Mouse (Mus musculus): Measurements from ENCODE around the gene Tmem95. TPM values are rescaled to one million over a fixed set of nuclear protein-coding genes. Genes with fewer than 3 reads are reported as not detected.
"Not testable (repeated sequence)": the region's sequence is repeated elsewhere in the genome, so short reads cannot be mapped to it uniquely, and the experiment has no call there.

The Tmem95 gene
- not detected in 2 replicates for polyA plus RNA-seq (2012; rRNA removed)

- DNase-seq (ENCODE audit: extremely low spot score in 1 of 2, low spot score in 1 of 2) = no peak
Observed at GRCm38 (mm10) chr11:69877878-69878277, at the start of gene Tmem95. TSS of gene Tmem95 (minus strand) at chr11:69878018.

GRCm38 (mm10) chr11:69927501-69927900, 49.7 kb upstream of the Tmem95 start:
- no peak for DNase-seq (ENCODE audit: extremely low spot score in 1 of 2, low spot score in 1 of 2)

GRCm38 (mm10) chr11:69922796-69923195, 45.0 kb upstream of the Tmem95 start:
- DNase-seq (ENCODE audit: extremely low spot score in 1 of 2, low spot score in 1 of 2) = no peak

- no peak for DNase-seq (ENCODE audit: extremely low spot score in 1 of 2, low spot score in 1 of 2)
Observed at GRCm38 (mm10) chr11:69922012-69922756, 44.4 kb upstream of the Tmem95 start.

GRCm38 (mm10) chr11:69921114-69922011, 43.5 kb upstream of the Tmem95 start, which contains the start of gene Eif5a:
TSS of gene Eif5a (minus strand) at chr11:69921958.
- peak; percentile 100 for DNase-seq (ENCODE audit: extremely low spot score in 1 of 2, low spot score in 1 of 2)

GRCm38 (mm10) chr11:69920266-69921031, 42.6 kb upstream of the Tmem95 start:
- no peak for DNase-seq (ENCODE audit: extremely low spot score in 1 of 2, low spot score in 1 of 2)

GRCm38 (mm10) chr11:69919661-69920265, 41.9 kb upstream of the Tmem95 start:
- DNase-seq (ENCODE audit: extremely low spot score in 1 of 2, low spot score in 1 of 2) = peak in 1 of 2 experiments; percentile 53

GRCm38 (mm10) chr11:69919053-69919452, 41.2 kb upstream of the Tmem95 start:
- no peak for DNase-seq (ENCODE audit: extremely low spot score in 1 of 2, low spot score in 1 of 2)

- no peak for DNase-seq (ENCODE audit: extremely low spot score in 1 of 2, low spot score in 1 of 2)
Observed at GRCm38 (mm10) chr11:69918118-69918517, 40.3 kb upstream of the Tmem95 start.

GRCm38 (mm10) chr11:69917379-69917948, 39.6 kb upstream of the Tmem95 start:
- no peak for DNase-seq (ENCODE audit: extremely low spot score in 1 of 2, low spot score in 1 of 2)

GRCm38 (mm10) chr11:69916652-69917378, 39.0 kb upstream of the Tmem95 start:
- not testable (repeated sequence) for DNase-seq (ENCODE audit: extremely low spot score in 1 of 2, low spot score in 1 of 2)

GRCm38 (mm10) chr11:69915667-69916627, 38.1 kb upstream of the Tmem95 start:
- no peak for DNase-seq (ENCODE audit: extremely low spot score in 1 of 2, low spot score in 1 of 2)

- DNase-seq (ENCODE audit: extremely low spot score in 1 of 2, low spot score in 1 of 2) = no peak
Observed at GRCm38 (mm10) chr11:69914917-69915430, 37.2 kb upstream of the Tmem95 start.

GRCm38 (mm10) chr11:69914372-69914764, 36.5 kb upstream of the Tmem95 start:
- no peak for DNase-seq (ENCODE audit: extremely low spot score in 1 of 2, low spot score in 1 of 2)

GRCm38 (mm10) chr11:69913554-69914371, 35.9 kb upstream of the Tmem95 start, which contains the start of gene Gps2:
TSS of gene Gps2 (plus strand) at chr11:69913888.
- peak; percentile 88 to 96 for DNase-seq (ENCODE audit: extremely low spot score in 1 of 2, low spot score in 1 of 2)

GRCm38 (mm10) chr11:69912716-69913530, 35.1 kb upstream of the Tmem95 start:
- DNase-seq (ENCODE audit: extremely low spot score in 1 of 2, low spot score in 1 of 2) = no peak
